Mouse (Mus musculus) liver, embryonic 14.5 days (tissue): ENCODE data around the gene Homer2. TPM values are rescaled to one million over a fixed set of nuclear protein-coding genes. Genes with fewer than 3 reads are reported as not detected.

ENCODE experiments used
- ATAC-seq: fragments of 200-750 bp; cut with Nextera tagmentation; 2 replicates; pipeline ENCODE4 v1.8.0; 2017; ENCODE audit warnings: moderate number of reproducible peaks, mild to moderate bottlenecking, moderate library complexity; ENCODE audit not compliant: insufficient read depth
- DNase-seq, 3 experiments: peaks; one replicate each; pipeline ENCODE4 v3.0.0-alpha.2; 2012 to 2013; ENCODE audit warnings: low read depth in 3 of 3, low spot score in 3 of 3
- H3K27ac ChIP-seq: fragments of 300-500 bp; sonication (generic); 2 replicates; pipeline ENCODE4 v1.5.1; 2014; ENCODE audit warnings: moderate library complexity, mild to moderate bottlenecking, control low read depth, inconsistent platforms
- H3K27me3 ChIP-seq: fragments of 300-500 bp; sonication (generic); 2 replicates; pipeline ENCODE4 v1.6.1; 2014; ENCODE audit warnings: mild to moderate bottlenecking, low read length, moderate library complexity; ENCODE audit not compliant: control insufficient read depth, insufficient read depth
- H3K36me3 ChIP-seq: fragments of 300-500 bp; sonication (generic); replicated peaks from 2 replicates; pipeline ENCODE4 v1.6.1; 2014; ENCODE audit warnings: low read depth; ENCODE audit not compliant: control insufficient read depth, insufficient read depth
- H3K4me1 ChIP-seq, 2 experiments: fragments of 200-500 bp in 1 of 2; fragments of 300-500 bp in 1 of 2; sonication (generic) in 1 of 2; replicated peaks; 2 replicates each; pipeline ENCODE4 v1.6.1; 2012 to 2014; ENCODE audit warnings: antibody characterized with exemption in 1 of 2, inconsistent platforms in 1 of 2, low read length in 1 of 2; ENCODE audit not compliant: control insufficient read depth in 2 of 2, insufficient read depth in 2 of 2
- H3K4me2 ChIP-seq: fragments of 300-500 bp; sonication (generic); 2 replicates; pipeline ENCODE4 v1.6.1; 2014; ENCODE audit warnings: low read depth, mild to moderate bottlenecking, control low read depth, moderate library complexity
- H3K4me3 ChIP-seq, 2 experiments: fragments of 200-500 bp in 1 of 2; fragments of 300-500 bp in 1 of 2; sonication (generic) in 1 of 2; 2 replicates each; pipeline ENCODE4 v1.5.1; 2012 to 2014; ENCODE audit warnings: low read depth in 2 of 2, low read length in 2 of 2, mild to moderate bottlenecking in 2 of 2, control low read depth in 1 of 2, inconsistent platforms in 1 of 2, moderate library complexity in 1 of 2; ENCODE audit not compliant: insufficient read depth in 1 of 2
- H3K9ac ChIP-seq: fragments of 300-500 bp; sonication (generic); replicated peaks from 2 replicates; pipeline ENCODE4 v1.6.1; 2014; ENCODE audit warnings: mild to moderate bottlenecking, control low read depth, moderate library complexity
- H3K9me3 ChIP-seq: fragments of 300-500 bp; sonication (generic); 2 replicates; pipeline ENCODE4 v1.6.1; 2016; ENCODE audit warnings: low read length, mixed read lengths; ENCODE audit not compliant: control insufficient read depth
- CTCF ChIP-seq: IDR thresholded peaks from 2 replicates; pipeline ENCODE4 v1.5.1; 2016; ENCODE audit warnings: antibody characterized with exemption, low read depth, control low read depth
- EP300 ChIP-seq: IDR thresholded peaks from 2 replicates; pipeline ENCODE4 v1.6.1; 2016; ENCODE audit warnings: antibody characterized with exemption, low read depth
- WGBS: fragments of 180-500 bp; shearing (Covaris S2); extraction: QIAGEN DNeasy Blood & Tissue Kit; methylation state at CpG from one replicate; pipeline ENCODE4 v1.1.7; 2014; ENCODE audit not compliant: insufficient replicate concordance; 5-methylcytosine and 5-hydroxymethylcytosine counted together
- polyA plus RNA-seq, 2 experiments: library from polyadenylated mRNA; depleted of rRNA in 1 of 2; stranded (reverse) in 1 of 2; unstranded in 1 of 2; fragments of >200 nt; fragmentation: Nextera tagmentation in 1 of 2; extraction: Ambion mirVana in 1 of 2; gene quantifications; 2 replicates each; pipeline versions ENCODE4 v1.2.1 to v1.2.3; 2012 to 2014

Gene Homer2
- polyA plus RNA-seq, 2 experiments = 2.6 to 2.8 TPM

- 70% methylated on average over 4 of the region's 4 CpGs for WGBS
- TF ChIP-seq CTCF (no peak), EP300 (no peak)
- Histone ChIP-seq H3K4me1 (no peaks in the 10 kb centered on the region), H3K9me3 (no peaks in the 10 kb centered on the region), H3K4me3 (no peak overlapping the region), H3K4me2 (no peak overlapping the region), H3K27me3 (no peaks in the 10 kb centered on the region), H3K36me3 (no peaks in the 10 kb centered on the region), H3K9ac (no peak overlapping the region), H3K27ac (no peak overlapping the region)
- DNase-seq (no peak), ATAC-seq (no peak)
Measured at GRCm38 (mm10) chr7:81556839-81557238, 150.5 kb downstream of the Homer2 start.

DNA sequence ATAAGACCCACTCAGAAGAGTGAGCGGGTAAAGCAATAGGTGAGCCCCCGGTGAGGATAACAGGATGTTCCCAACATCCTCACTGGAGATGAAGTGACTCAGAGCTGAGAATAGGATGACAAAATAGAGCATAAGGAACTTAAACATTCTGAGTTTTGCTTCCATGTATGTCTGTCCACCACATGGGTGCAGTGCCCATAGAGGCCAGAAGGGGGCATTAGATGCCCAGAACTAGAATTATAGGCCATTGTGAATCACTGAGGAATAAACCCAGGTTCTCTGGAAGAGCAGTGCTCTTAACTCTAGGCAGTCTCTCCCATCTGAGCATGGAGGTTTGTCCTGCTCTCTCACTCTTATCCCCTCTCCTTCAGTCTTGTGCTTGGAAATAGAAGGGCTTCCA is 153.0 kb downstream of the Homer2 start:
- WGBS = 51% methylated on average over 2 of the region's 2 CpGs
- no peak overlapping the region for H3K4me2 ChIP-seq
- TF ChIP-seq EP300 = no peak
- TF ChIP-seq CTCF = peak; percentile 80
- no peaks in the 10 kb centered on the region for H3K27me3 ChIP-seq
- no peak overlapping the region for H3K4me3 ChIP-seq
- DNase-seq (peak in 2 of 3 experiments; percentile 35 to 37), ATAC-seq (no peak)
- no peak overlapping the region for H3K9ac ChIP-seq
- no peak overlapping the region for H3K27ac ChIP-seq
- no peaks in the 10 kb centered on the region for H3K9me3 ChIP-seq
- no peaks in the 10 kb centered on the region for H3K4me1 ChIP-seq
- no peaks in the 10 kb centered on the region for H3K36me3 ChIP-seq

- H3K4me1 ChIP-seq = no peaks in the 10 kb centered on the region
- H3K27me3 ChIP-seq = no peaks in the 10 kb centered on the region
- DNase-seq (no peak), ATAC-seq (no peak)
- H3K4me2 ChIP-seq = no peak overlapping the region
- H3K27ac ChIP-seq = no peak overlapping the region
- no peaks in the 10 kb centered on the region for H3K36me3 ChIP-seq
- H3K4me3 ChIP-seq = no peak overlapping the region
- TF ChIP-seq CTCF (no peak), EP300 (no peak)
- no peak overlapping the region for H3K9ac ChIP-seq
- WGBS = 48% methylated on average over 4 of the region's 4 CpGs
- H3K9me3 ChIP-seq = no peaks in the 10 kb centered on the region
Measured at GRCm38 (mm10) chr7:81553589-81553988, 153.7 kb downstream of the Homer2 start.

Other genes with a start within 250 kb of the Homer2 start
- 0.03 and 0.24 TPM in 2 replicates for gene Ap3b2, start 213.6 kb downstream of the Homer2 start, polyA plus RNA-seq (2012; rRNA removed)
- gene Ap3b2, start 213.6 kb downstream of the Homer2 start, polyA plus RNA-seq (2014; fragmentation: Nextera tagmentation; extraction: Ambion mirVana) = not detected in 2 replicates
- gene BC048679, start 209.2 kb downstream of the Homer2 start, polyA plus RNA-seq (2012; rRNA removed) = not detected in 2 replicates
- not detected in 2 replicates for gene BC048679, start 209.2 kb downstream of the Homer2 start, polyA plus RNA-seq (2014; fragmentation: Nextera tagmentation; extraction: Ambion mirVana)
- gene Fsd2, start 140.6 kb downstream of the Homer2 start, polyA plus RNA-seq (2012; rRNA removed) = 0.04 and 0.08 TPM in 2 replicates
- 0.10 and 0.19 TPM in 2 replicates for gene Fsd2, start 140.6 kb downstream of the Homer2 start, polyA plus RNA-seq (2014; fragmentation: Nextera tagmentation; extraction: Ambion mirVana)
- gene Whamm, start 136.3 kb downstream of the Homer2 start, polyA plus RNA-seq (2012; rRNA removed) = 4.3 and 6.9 TPM in 2 replicates
- gene Whamm, start 136.3 kb downstream of the Homer2 start, polyA plus RNA-seq (2014; fragmentation: Nextera tagmentation; extraction: Ambion mirVana) = 6.2 and 6.3 TPM in 2 replicates
- 15.7 and 22.7 TPM in 2 replicates for gene Ramac, start 55.4 kb upstream of the Homer2 start, polyA plus RNA-seq (2012; rRNA removed)
- 53.1 and 59.7 TPM in 2 replicates for gene Ramac, start 55.4 kb upstream of the Homer2 start, polyA plus RNA-seq (2014; fragmentation: Nextera tagmentation; extraction: Ambion mirVana)
- gene 3110040N11Rik, start 82.0 kb upstream of the Homer2 start, polyA plus RNA-seq (2012; rRNA removed) = 16.9 and 21.4 TPM in 2 replicates
- 25.4 and 25.9 TPM in 2 replicates for gene 3110040N11Rik, start 82.0 kb upstream of the Homer2 start, polyA plus RNA-seq (2014; fragmentation: Nextera tagmentation; extraction: Ambion mirVana)
- 8.8 and 15.3 TPM in 2 replicates for gene Btbd1, start 121.9 kb upstream of the Homer2 start, polyA plus RNA-seq (2012; rRNA removed)
- gene Btbd1, start 121.9 kb upstream of the Homer2 start, polyA plus RNA-seq (2014; fragmentation: Nextera tagmentation; extraction: Ambion mirVana) = 29.1 and 29.8 TPM in 2 replicates
- not detected in 2 replicates for gene Gm10160, start 148.3 kb upstream of the Homer2 start, polyA plus RNA-seq (2012; rRNA removed)
- not detected in 2 replicates for gene Gm10160, start 148.3 kb upstream of the Homer2 start, polyA plus RNA-seq (2014; fragmentation: Nextera tagmentation; extraction: Ambion mirVana)
- gene Tm6sf1, start 151.5 kb upstream of the Homer2 start, polyA plus RNA-seq (2012; rRNA removed) = 8.9 and 9.4 TPM in 2 replicates
- gene Tm6sf1, start 151.5 kb upstream of the Homer2 start, polyA plus RNA-seq (2014; fragmentation: Nextera tagmentation; extraction: Ambion mirVana) = 6.4 and 7.9 TPM in 2 replicates
- gene Hdgfl3, start 226.9 kb upstream of the Homer2 start, polyA plus RNA-seq (2012; rRNA removed) = 0.15 and 0.27 TPM in 2 replicates
- 0.33 and 0.43 TPM in 2 replicates for gene Hdgfl3, start 226.9 kb upstream of the Homer2 start, polyA plus RNA-seq (2014; fragmentation: Nextera tagmentation; extraction: Ambion mirVana)